Mouse (Mus musculus): Measurements from ENCODE around the gene Cox15. TPM values are rescaled to one million over a fixed set of nuclear protein-coding genes. Genes with fewer than 3 reads are reported as not detected.

Gene Cox15
- 7.1 and 9.1 TPM in 2 replicates for polyA plus RNA-seq (2012; rRNA removed)

GRCm38 (mm10) chr19:43752489-43753225, at the start of gene Cox15, which contains the start of gene Cutc:
Cox15 (minus strand) TSS chr19:43753000.
Cutc (plus strand) TSS chr19:43752996.

GRCm38 (mm10) chr19:43781980-43782379, 29.2 kb upstream of the Cox15 start, which contains the start of gene Abcc2:
Abcc2 (plus strand) TSS chr19:43782192.

GRCm38 (mm10) chr19:43689419-43690246, 63.2 kb downstream of the Cox15 start, which contains the start of gene Entpd7:
Entpd7 (plus strand) TSS chr19:43689672.

Other genes starting within 250 kb of the Cox15 start
- gene Got1, start 228.4 kb downstream of the Cox15 start, polyA plus RNA-seq (2012; rRNA removed) = 10.2 and 10.9 TPM in 2 replicates
- gene Nkx2-3, start 140.7 kb downstream of the Cox15 start, polyA plus RNA-seq (2012; rRNA removed) = 0.05 and 0.09 TPM in 2 replicates
- 17.5 and 18.6 TPM in 2 replicates for gene Slc25a28, start 78.1 kb downstream of the Cox15 start, polyA plus RNA-seq (2012; rRNA removed)
- gene Entpd7, start 63.3 kb downstream of the Cox15 start, polyA plus RNA-seq (2012; rRNA removed) = 1.4 and 1.5 TPM in 2 replicates
- gene Cutc, start within 50 bp of the Cox15 start, polyA plus RNA-seq (2012; rRNA removed) = 7.2 TPM in 2 replicates
- 12.7 and 14.3 TPM in 2 replicates for gene Abcc2, start 29.2 kb upstream of the Cox15 start, polyA plus RNA-seq (2012; rRNA removed)
- 2.0 TPM in 2 replicates for gene Dnmbp, start 187.2 kb upstream of the Cox15 start, polyA plus RNA-seq (2012; rRNA removed)
- 43.5 and 50.3 TPM in 2 replicates for gene Cpn1, start 233.6 kb upstream of the Cox15 start, polyA plus RNA-seq (2012; rRNA removed)

All from liver, embryonic 14 days (tissue).